Mouse (Mus musculus) heart, embryonic 15.5 days (tissue): Measurements from ENCODE around the gene Isy1. TPM values are rescaled to one million over a fixed set of nuclear protein-coding genes. Genes with fewer than 3 reads are reported as not detected.
A peak's percentile ranks its signal among the peaks of the same experiment; 100 is the strongest.

Experiments
- ATAC-seq: fragments of 200-750 bp; cut with Nextera tagmentation; replicated peaks from 2 replicates; pipeline ENCODE4 v1.8.0; 2017; ENCODE audit warnings: low read depth, moderate TSS enrichment; ENCODE audit not compliant: insufficient number of reproducible peaks, insufficient read depth, low FRiP score
- H3K27ac ChIP-seq: fragments of 300-500 bp; sonication (generic); 2 replicates; pipeline ENCODE4 v1.5.1; 2015; ENCODE audit warnings: mild to moderate bottlenecking, inconsistent platforms
- H3K27me3 ChIP-seq: fragments of 300-500 bp; sonication (generic); 2 replicates; pipeline ENCODE4 v1.6.1; 2015; ENCODE audit warnings: inconsistent platforms
- H3K36me3 ChIP-seq: fragments of 300-500 bp; sonication (generic); 2 replicates; pipeline ENCODE4 v1.6.1; 2015; ENCODE audit warnings: mild to moderate bottlenecking, inconsistent platforms
- H3K4me1 ChIP-seq: fragments of 300-500 bp; sonication (generic); replicated peaks from 2 replicates; pipeline ENCODE4 v1.6.1; 2015; ENCODE audit warnings: inconsistent platforms
- H3K4me2 ChIP-seq: fragments of 300-500 bp; sonication (generic); 2 replicates; pipeline ENCODE4 v1.6.1; 2015; ENCODE audit warnings: inconsistent platforms, mild to moderate bottlenecking, moderate library complexity
- H3K4me3 ChIP-seq: fragments of 300-500 bp; sonication (generic); 2 replicates; pipeline ENCODE4 v1.5.1; 2015; ENCODE audit warnings: mild to moderate bottlenecking, inconsistent platforms
- H3K9ac ChIP-seq: fragments of 300-500 bp; sonication (generic); 2 replicates; pipeline ENCODE4 v1.6.1; 2015; ENCODE audit warnings: mild to moderate bottlenecking, inconsistent platforms
- H3K9me3 ChIP-seq: fragments of 300-500 bp; sonication (generic); replicated peaks from 2 replicates; pipeline ENCODE4 v1.6.1; 2016; ENCODE audit warnings: inconsistent platforms
- WGBS: fragments of 180-500 bp; shearing (Covaris S2); methylation state at CpG from one replicate; pipeline ENCODE4 v1.1.7; 2015; ENCODE audit warnings: mixed read lengths; 5-methylcytosine and 5-hydroxymethylcytosine counted together
- polyA plus RNA-seq: library from polyadenylated mRNA; unstranded; fragments of >200 nt; fragmentation: Nextera tagmentation; extraction: Ambion mirVana; gene quantifications from 2 replicates; pipeline ENCODE4 v1.2.1, GENCODE M21; 2015

The Isy1 gene
- polyA plus RNA-seq, 1 experiment from 2014 or later: 22.9 TPM

GRCm38 (mm10) chr6:87849780-87850154, 11.2 kb upstream of the Isy1 start:
- ATAC-seq: no peak
- WGBS: under 1% methylated on average over 8 of the region's 8 CpGs

GRCm38 (mm10) chr6:87846813-87847212, 8.2 kb upstream of the Isy1 start:
- ATAC-seq: no peak
- no peak overlapping the region for H3K4me2 ChIP-seq

More at GRCm38 (mm10) chr6:87849780-87850154, 11.2 kb upstream of the Isy1 start:
- Histone ChIP-seq H3K9ac (peak overlapping the region; percentile 96), H3K4me1 (peaks cover 28% of the 10 kb centered on the region), H3K4me2 (peak overlapping the region; percentile 86), H3K27ac (peak overlapping the region; percentile 90), H3K27me3 (no peaks in the 10 kb centered on the region), H3K9me3 (no peaks in the 10 kb centered on the region), H3K36me3 (peaks cover 9% of the 10 kb centered on the region), H3K4me3 (peak overlapping the region; percentile 79)

GRCm38 (mm10) chr6:87845031-87845695, 6.6 kb upstream of the Isy1 start:
- H3K27ac ChIP-seq: no peak overlapping the region
- H3K27me3 ChIP-seq: no peaks in the 10 kb centered on the region
- no peaks in the 10 kb centered on the region for H3K9me3 ChIP-seq
- no peak overlapping the region for H3K4me2 ChIP-seq
- no peak overlapping the region for H3K4me3 ChIP-seq
- H3K36me3 ChIP-seq: peaks cover 40% of the 10 kb centered on the region
- no peak overlapping the region for H3K9ac ChIP-seq
- no peak for ATAC-seq
- peaks cover 24% of the 10 kb centered on the region for H3K4me1 ChIP-seq
- WGBS: 90% methylated on average over 13 of the region's 13 CpGs

More at GRCm38 (mm10) chr6:87846813-87847212, 8.2 kb upstream of the Isy1 start:
- Histone ChIP-seq H3K9me3 (no peaks in the 10 kb centered on the region), H3K27ac (no peak overlapping the region), H3K9ac (no peak overlapping the region), H3K27me3 (no peaks in the 10 kb centered on the region), H3K36me3 (peaks cover 37% of the 10 kb centered on the region), H3K4me3 (no peak overlapping the region), H3K4me1 (peaks cover 28% of the 10 kb centered on the region)
- 73% methylated on average over 1 of the region's 1 CpGs for WGBS

- no peaks in the 10 kb centered on the region for H3K9me3 ChIP-seq
- H3K36me3 ChIP-seq: peaks cover 40% of the 10 kb centered on the region
- WGBS: 15% methylated on average over 1 of the region's 1 CpGs
- H3K4me2 ChIP-seq: no peak overlapping the region
- H3K27me3 ChIP-seq: no peaks in the 10 kb centered on the region
- ATAC-seq: no peak
- no peak overlapping the region for H3K27ac ChIP-seq
- H3K9ac ChIP-seq: no peak overlapping the region
- H3K4me1 ChIP-seq: peaks cover 13% of the 10 kb centered on the region
- no peak overlapping the region for H3K4me3 ChIP-seq
These were observed 3.7 kb upstream of the Isy1 start for GRCm38 (mm10) chr6:87842254-87842653.

- no peak overlapping the region for H3K4me3 ChIP-seq
- ATAC-seq: no peak
- H3K27me3 ChIP-seq: no peaks in the 10 kb centered on the region
- H3K9ac ChIP-seq: no peak overlapping the region
- H3K9me3 ChIP-seq: no peaks in the 10 kb centered on the region
- no peak overlapping the region for H3K27ac ChIP-seq
- H3K36me3 ChIP-seq: peaks cover 40% of the 10 kb centered on the region
- H3K4me2 ChIP-seq: no peak overlapping the region
- H3K4me1 ChIP-seq: peaks cover 9% of the 10 kb centered on the region; the same call in 1 of the 2 replicates
- WGBS: 84% methylated on average over 8 of the region's 8 CpGs
These were observed 3.0 kb upstream of the Isy1 start for GRCm38 (mm10) chr6:87841635-87842034.

GRCm38 (mm10) chr6:87839797-87840341, 1.3 kb upstream of the Isy1 start:
- Histone ChIP-seq H3K27ac (peak overlapping the region; percentile 97; the same call in 1 of the 2 replicates), H3K9me3 (no peaks in the 10 kb centered on the region), H3K4me3 (no peak overlapping the region), H3K4me2 (peak overlapping the region; percentile 85), H3K4me1 (peaks cover 8% of the 10 kb centered on the region; the same call in 1 of the 2 replicates), H3K9ac (no peak overlapping the region), H3K27me3 (no peaks in the 10 kb centered on the region), H3K36me3 (peaks cover 34% of the 10 kb centered on the region)
- ATAC-seq: no peak
- WGBS: 56% methylated on average over 11 of the region's 11 CpGs

- peaks cover 23% of the 10 kb centered on the region for H3K36me3 ChIP-seq
- H3K9ac ChIP-seq: no peak within 1 kb of the TSS
- no peak within 1 kb of the TSS for H3K27ac ChIP-seq
- ATAC-seq: no peak
- no peaks in the 10 kb centered on the region for H3K27me3 ChIP-seq
- H3K9me3 ChIP-seq: no peaks in the 10 kb centered on the region
- peaks cover 8% of the 10 kb centered on the region; the same call in 1 of the 2 replicates for H3K4me1 ChIP-seq
- H3K4me2 ChIP-seq: no peak within 1 kb of the TSS
- no peak within 1 kb of the TSS for H3K4me3 ChIP-seq
- WGBS: 90% methylated on average over 7 of the region's 7 CpGs
These were observed 2.9 kb downstream of the Isy1 start, which contains the start of gene Gm45140 for GRCm38 (mm10) chr6:87835695-87836094. Gene Gm45140, minus strand, starts transcription at chr6:87835795.

- 91% methylated on average over 2 of the region's 2 CpGs for WGBS
- Histone ChIP-seq H3K36me3 (peaks cover 86% of the 10 kb centered on the region), H3K4me3 (no peak overlapping the region), H3K9ac (no peak overlapping the region), H3K27me3 (no peaks in the 10 kb centered on the region), H3K27ac (no peak overlapping the region), H3K4me2 (no peak overlapping the region), H3K9me3 (no peaks in the 10 kb centered on the region), H3K4me1 (no peaks in the 10 kb centered on the region)
- ATAC-seq: no peak
These were observed 18.2 kb downstream of the Isy1 start for GRCm38 (mm10) chr6:87820366-87820765.

DNA sequence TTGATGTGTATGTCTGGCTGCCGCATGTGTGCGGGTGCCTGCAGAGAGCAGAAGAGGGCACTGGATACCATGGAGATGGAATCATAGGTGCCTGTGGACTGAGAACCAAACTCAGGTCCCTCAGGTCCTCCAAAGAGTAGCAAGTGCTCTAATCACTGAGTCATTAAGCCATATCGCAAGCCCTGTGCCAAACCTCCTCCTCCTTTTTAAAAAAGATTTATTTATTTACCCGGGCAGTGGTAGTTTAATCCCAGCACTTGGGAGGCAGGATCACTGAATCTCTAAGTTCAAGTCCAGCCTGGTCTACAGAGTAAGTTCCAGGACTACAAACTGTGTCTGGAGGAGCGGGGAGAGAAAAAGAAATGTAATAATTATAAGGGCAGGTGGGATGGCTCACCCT, 24.1 kb downstream of the Isy1 start:
- H3K4me2 ChIP-seq: no peak overlapping the region
- H3K9ac ChIP-seq: no peak overlapping the region
- H3K9me3 ChIP-seq: no peaks in the 10 kb centered on the region
- no peak overlapping the region for H3K27ac ChIP-seq
- 91% methylated on average over 5 of the region's 5 CpGs for WGBS
- no peak overlapping the region for H3K4me3 ChIP-seq
- ATAC-seq: no peak
- peaks cover 31% of the 10 kb centered on the region for H3K36me3 ChIP-seq
- H3K4me1 ChIP-seq: peaks cover 16% of the 10 kb centered on the region
- H3K27me3 ChIP-seq: no peaks in the 10 kb centered on the region

DNA sequence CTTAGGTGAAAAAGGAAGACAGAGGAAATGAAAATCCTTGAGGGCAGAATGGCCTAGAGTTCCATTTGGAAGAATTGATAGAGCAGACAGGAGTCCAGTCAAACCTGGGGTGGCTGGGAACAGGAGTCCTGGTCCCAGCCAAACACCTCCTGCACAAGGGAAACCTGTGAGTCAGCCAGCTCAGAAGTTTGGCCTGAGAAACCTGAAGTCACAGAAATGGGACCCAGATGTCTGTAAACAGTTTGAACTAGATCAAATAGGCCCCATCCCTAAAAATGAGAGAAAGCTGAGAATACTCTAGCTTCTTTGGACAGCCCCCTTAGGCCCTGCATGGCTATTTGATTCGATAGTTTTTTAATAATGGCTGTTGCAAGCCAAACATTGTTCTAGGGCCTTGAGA, 25.9 kb downstream of the Isy1 start:
- Histone ChIP-seq H3K9ac (peak overlapping the region; percentile 75; the same call in 1 of the 2 replicates), H3K36me3 (peaks cover 13% of the 10 kb centered on the region), H3K4me1 (peaks cover 19% of the 10 kb centered on the region), H3K27me3 (no peaks in the 10 kb centered on the region), H3K4me3 (peak overlapping the region; percentile 77), H3K4me2 (peak overlapping the region; percentile 80), H3K27ac (peak overlapping the region; percentile 76), H3K9me3 (no peaks in the 10 kb centered on the region)
- ATAC-seq: no peak
- WGBS: 89% methylated on average over 1 of the region's 1 CpGs

DNA sequence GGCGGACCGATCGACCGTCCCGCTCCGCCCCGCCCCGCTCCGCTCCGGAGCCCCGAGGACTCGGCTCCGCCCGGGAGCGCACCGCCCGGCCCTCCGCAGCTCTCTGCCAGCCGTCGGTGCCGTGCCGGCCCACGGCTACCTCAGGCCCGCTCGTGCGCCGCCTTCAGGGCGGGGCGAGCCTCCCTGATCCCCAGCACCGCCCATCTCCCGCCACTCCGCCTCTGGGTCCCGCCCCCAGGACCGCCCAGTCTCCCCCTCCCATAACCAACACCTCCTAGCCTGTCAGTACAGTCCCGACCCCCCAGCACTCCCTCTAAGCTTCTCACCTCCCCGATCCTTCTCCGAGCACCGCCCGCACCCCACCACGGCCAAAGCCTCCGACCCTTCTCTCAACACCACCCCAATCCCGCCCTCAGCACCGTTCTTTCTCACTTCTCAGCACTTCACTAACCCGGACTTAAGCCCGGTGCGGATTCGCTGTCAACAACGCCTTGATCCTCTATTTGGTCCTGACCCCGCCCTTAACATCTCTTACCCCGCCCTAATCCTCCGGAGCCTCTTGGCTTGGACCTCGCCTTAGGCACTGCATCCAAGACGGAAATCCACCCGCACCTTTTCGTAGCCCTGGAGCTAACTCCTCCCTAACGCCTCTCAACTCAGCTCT, 26.8 kb downstream of the Isy1 start, which contains the start of gene Rab43:
TSS of gene Rab43 (minus strand) at position 490 of the 664 bp plus-strand sequence.
- Histone ChIP-seq H3K4me1 (peaks cover 22% of the 10 kb centered on the region), H3K9ac (peak within 1 kb of the TSS; percentile 75), H3K4me2 (peak within 1 kb of the TSS; percentile 80), H3K27me3 (no peaks in the 10 kb centered on the region), H3K36me3 (peaks cover 5% of the 10 kb centered on the region), H3K27ac (peak within 1 kb of the TSS; percentile 76), H3K4me3 (peak within 1 kb of the TSS; percentile 77), H3K9me3 (no peaks in the 10 kb centered on the region)
- under 1% methylated on average over 53 of the region's 56 CpGs for WGBS
- peak; percentile 97 for ATAC-seq
